Mouse (Mus musculus) heart, adult 2 months (tissue): Measurements from ENCODE around the gene Aste1. TPM values are rescaled to one million over a fixed set of nuclear protein-coding genes. Genes with fewer than 3 reads are reported as not detected.
A peak's percentile ranks its signal among the peaks of the same experiment; 100 is the strongest.

Experiments
- DNase-seq, 2 experiments: peaks; one replicate each; pipeline ENCODE4 v3.0.0; 2021
- H3K27ac ChIP-seq: fragments of 200-600 bp; 2 replicates; pipeline ENCODE4 v1.8.1; 2022
- H3K27me3 ChIP-seq: fragments of 200-500 bp; 2 replicates; pipeline ENCODE4 v1.6.1; 2012; ENCODE audit warnings: mild to moderate bottlenecking, low read length, inconsistent platforms, mixed read lengths; ENCODE audit not compliant: control insufficient read depth, insufficient read depth
- H3K36me3 ChIP-seq: fragments of 200-500 bp; 2 replicates; pipeline ENCODE4 v1.6.1; 2012; ENCODE audit warnings: low read length, inconsistent platforms; ENCODE audit not compliant: control insufficient read depth, insufficient read depth
- H3K4me1 ChIP-seq: fragments of 200-500 bp; 2 replicates; pipeline ENCODE4 v1.6.1; 2011; ENCODE audit warnings: low read length; ENCODE audit not compliant: control insufficient read depth, insufficient read depth
- H3K4me3 ChIP-seq: fragments of 200-600 bp; 2 replicates; pipeline ENCODE4 v1.8.1; 2022
- H3K79me2 ChIP-seq: fragments of 200-500 bp; replicated peaks from 2 replicates; pipeline ENCODE4 v1.6.1; 2012; ENCODE audit warnings: mild to moderate bottlenecking, inconsistent platforms, low read length, moderate library complexity, mixed read lengths; ENCODE audit not compliant: control insufficient read depth, insufficient read depth
- H3K9ac ChIP-seq: fragments of 200-500 bp; 2 replicates; pipeline ENCODE4 v1.6.1; 2012; ENCODE audit warnings: low read depth, mild to moderate bottlenecking, control low read depth, inconsistent platforms, low read length, mixed read lengths
- CTCF ChIP-seq: fragments of 200-600 bp; IDR thresholded peaks from 2 replicates; pipeline ENCODE4 v1.8.1; 2022; ENCODE audit warnings: antibody characterized with exemption, mild to moderate bottlenecking, moderate library complexity
- EP300 ChIP-seq: fragments of 200-500 bp; IDR thresholded peaks from 2 replicates; pipeline ENCODE4 v1.6.1; 2011; ENCODE audit warnings: low read depth, low read length, control low read depth; ENCODE audit not compliant: insufficient read depth
- POLR2A ChIP-seq: fragments of 200-500 bp; IDR thresholded peaks from 2 replicates; pipeline ENCODE4 v1.6.1; 2011; ENCODE audit warnings: mild to moderate bottlenecking, low read depth, low read length, control low read depth; ENCODE audit not compliant: insufficient read depth
- WGBS: fragments of 180-500 bp; shearing (Covaris S2); methylation state at CpG from one replicate; pipeline ENCODE4 v1.1.7; 2018; 5-methylcytosine and 5-hydroxymethylcytosine counted together
- intact Hi-C: fragments of 180-260 bp; cut with DNase I; formaldehyde crosslinking; loops from one replicate; pipeline ENCODE4 v1.15.1; 2025
- polyA plus RNA-seq: library from polyadenylated mRNA; depleted of rRNA; stranded (reverse); fragments of >200 nt; gene quantifications from 2 replicates; pipeline ENCODE4 v1.2.3, GENCODE M21; 2012
- total RNA-seq, 2 experiments: library from RNA; stranded (reverse); gene quantifications; 2 replicates each; pipeline ENCODE4 v1.2.3; 2021

The Aste1 gene
- total and polyA plus RNA-seq, 3 experiments: 3.2 to 7.3 (median 5.3) TPM

DNA sequence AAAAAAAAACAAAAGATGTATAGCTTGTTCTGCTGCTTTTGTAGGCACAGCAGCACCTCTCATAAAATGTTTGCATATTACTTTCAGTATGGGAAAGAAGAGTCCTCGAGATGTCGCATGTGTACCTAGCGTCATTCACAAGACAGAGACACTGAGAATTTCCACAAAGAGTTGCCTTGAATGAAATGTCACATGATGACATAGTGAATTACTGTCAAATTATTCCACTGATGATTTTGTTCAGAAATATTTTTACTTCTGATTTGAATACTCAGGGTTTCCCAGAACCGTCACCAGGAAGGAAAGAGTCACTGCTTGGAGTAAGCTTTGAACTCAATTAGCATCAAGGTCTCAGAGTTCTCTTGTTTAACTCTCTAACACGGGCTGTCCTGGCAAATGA is 7.8 kb upstream of the Aste1 start:
- no peak for TF ChIP-seq EP300
- no peak for TF ChIP-seq CTCF
- no peak for TF ChIP-seq POLR2A

DNA sequence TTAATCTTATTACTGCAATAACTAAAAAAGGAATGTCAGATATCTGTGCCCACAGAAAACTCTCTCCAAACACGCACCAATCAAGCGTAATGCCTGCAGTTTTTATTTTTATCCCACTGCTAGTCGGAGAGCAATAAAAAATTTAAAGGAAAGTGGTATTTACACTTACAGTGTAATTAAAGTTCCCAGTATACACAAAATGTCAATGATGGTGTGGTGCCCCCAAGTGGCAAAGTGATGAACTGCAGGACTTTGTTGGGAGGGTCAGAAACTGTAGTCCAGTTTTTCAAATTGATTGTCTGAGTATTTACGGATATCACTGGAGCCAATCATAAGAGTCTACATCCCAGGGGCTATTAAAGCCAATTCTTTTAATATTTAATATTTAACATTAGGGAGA is 5.9 kb upstream of the Aste1 start:
- Histone ChIP-seq H3K36me3 (no peaks in the 10 kb centered on the region), H3K4me1 (no peaks in the 10 kb centered on the region), H3K79me2 (no peaks in the 10 kb centered on the region), H3K27ac (no peak overlapping the region), H3K27me3 (no peaks in the 10 kb centered on the region), H3K4me3 (no peak overlapping the region), H3K9ac (no peak overlapping the region)
- 12% methylated on average over 4 of the region's 4 CpGs for WGBS
- TF ChIP-seq POLR2A (no peak), EP300 (no peak), CTCF (peak; percentile 96)
- intact Hi-C loops: loop anchor here (2.0 to 10.0 kb wide), 4 partner anchors 817 to 1112 kb away; no protein-coding TSS in a partner anchor
- peak; percentile 49 to 81 for DNase-seq

More for the DNA sequence above, 7.8 kb upstream of the Aste1 start:
- Histone ChIP-seq H3K79me2 (no peaks in the 10 kb centered on the region), H3K27me3 (no peaks in the 10 kb centered on the region), H3K9ac (no peak overlapping the region), H3K36me3 (no peaks in the 10 kb centered on the region), H3K27ac (no peak overlapping the region), H3K4me1 (no peaks in the 10 kb centered on the region), H3K4me3 (no peak overlapping the region)
- 68% methylated on average over 5 of the region's 5 CpGs for WGBS
- no peak for DNase-seq
- intact Hi-C loops: loop anchor here (5.0 to 10.0 kb wide), 2 partner anchors 815 to 933 kb away; no protein-coding TSS in a partner anchor

DNA sequence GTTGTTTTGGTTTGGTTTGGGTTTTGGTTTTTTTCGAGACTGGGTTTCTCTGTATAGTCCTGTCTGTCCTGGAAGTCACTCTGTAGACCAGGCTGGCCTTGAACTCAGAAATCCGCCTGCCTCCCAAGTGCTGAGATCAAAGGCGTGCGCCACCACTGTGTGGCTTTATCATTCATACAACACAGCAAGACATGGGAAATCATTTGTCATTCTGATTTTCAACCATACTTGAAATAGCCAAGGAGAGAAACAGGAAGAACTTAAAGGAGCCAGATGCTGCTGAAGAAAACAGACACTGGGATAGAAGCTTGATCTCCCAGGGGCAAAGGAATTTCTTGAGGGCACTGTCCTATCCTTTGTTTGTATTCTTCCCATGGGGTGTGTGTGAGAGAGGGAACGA is 4.6 kb upstream of the Aste1 start:
- TF ChIP-seq CTCF (no peak), EP300 (no peak), POLR2A (no peak)

DNA sequence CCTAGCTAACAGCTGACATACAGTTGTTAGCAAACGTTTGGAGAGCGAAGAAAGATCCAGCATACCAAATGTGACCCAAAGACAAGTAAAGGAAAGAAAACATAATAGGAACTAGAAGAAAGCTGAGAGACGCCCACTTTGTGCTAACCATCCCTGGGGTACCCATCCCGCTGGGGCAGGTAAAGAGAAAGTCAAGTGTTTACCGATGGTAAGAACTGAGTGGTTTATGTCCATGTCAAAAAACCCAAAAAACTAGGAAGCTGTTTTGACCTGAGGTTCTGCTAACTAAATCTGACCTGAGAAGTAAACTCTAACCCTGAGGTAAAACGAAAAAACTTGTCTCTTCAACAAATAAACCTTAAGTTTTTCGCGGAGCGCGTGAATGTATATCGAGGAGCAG is 472 bp upstream of the Aste1 start:
- Histone ChIP-seq H3K4me1 (peaks cover 3% of the 10 kb centered on the region), H3K27me3 (no peaks in the 10 kb centered on the region), H3K4me3 (peak overlapping the region; percentile 61), H3K79me2 (no peaks in the 10 kb centered on the region), H3K9ac (no peak overlapping the region), H3K27ac (no peak overlapping the region), H3K36me3 (peaks cover 22% of the 10 kb centered on the region)
- 19% methylated on average over 11 of the region's 11 CpGs for WGBS
- TF ChIP-seq EP300: no peak
- no peak for TF ChIP-seq CTCF
- TF ChIP-seq POLR2A: no peak
- DNase-seq: no peak
- intact Hi-C loops: loop anchor here (2.0 to 10.0 kb wide), 4 partner anchors 100 to 1332 kb away; partner anchors contain the start of genes Acad11, Mrpl3, Nudt16 and Uba5

More for the DNA sequence above, 4.6 kb upstream of the Aste1 start:
- Histone ChIP-seq H3K4me1 (no peaks in the 10 kb centered on the region), H3K36me3 (no peaks in the 10 kb centered on the region), H3K4me3 (no peak overlapping the region), H3K9ac (no peak overlapping the region), H3K79me2 (no peaks in the 10 kb centered on the region), H3K27me3 (no peaks in the 10 kb centered on the region), H3K27ac (no peak overlapping the region)
- 53% methylated on average over 5 of the region's 5 CpGs for WGBS
- intact Hi-C loops: loop anchor here (10.0 kb wide), 1 partner anchor 256 kb away; the partner anchor contains the start of gene Nudt16
- no peak for DNase-seq

DNA sequence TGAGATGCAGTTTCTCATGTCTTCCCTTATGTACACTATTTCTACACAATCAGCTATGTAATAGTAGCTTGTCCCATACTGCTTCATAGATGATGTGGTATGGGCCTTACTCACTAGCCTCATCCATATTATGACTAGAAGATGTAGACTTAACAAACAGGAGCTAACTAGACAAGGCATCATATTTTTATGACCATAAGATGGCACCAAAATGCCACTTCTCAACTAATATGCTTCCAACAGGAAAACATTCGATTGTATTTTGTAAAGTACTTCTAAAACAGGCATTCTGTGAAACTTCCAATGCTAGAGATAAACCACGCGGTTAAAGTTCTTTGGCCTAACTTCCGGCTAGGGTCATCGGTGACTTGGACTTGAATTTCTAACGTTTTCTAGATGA is 13.4 kb downstream of the Aste1 start:
- no peak for TF ChIP-seq POLR2A
- peak; percentile 14; the same call in 1 of the 2 replicates for TF ChIP-seq CTCF
- Histone ChIP-seq H3K27ac (no peak overlapping the region), H3K9ac (no peak overlapping the region), H3K4me1 (no peaks in the 10 kb centered on the region), H3K4me3 (no peak overlapping the region), H3K36me3 (peaks cover 3% of the 10 kb centered on the region; the same call in 1 of the 2 replicates), H3K79me2 (no peaks in the 10 kb centered on the region), H3K27me3 (no peaks in the 10 kb centered on the region)
- WGBS: 88% methylated on average over 6 of the region's 6 CpGs
- intact Hi-C loops: no loop called here
- DNase-seq: no peak

DNA sequence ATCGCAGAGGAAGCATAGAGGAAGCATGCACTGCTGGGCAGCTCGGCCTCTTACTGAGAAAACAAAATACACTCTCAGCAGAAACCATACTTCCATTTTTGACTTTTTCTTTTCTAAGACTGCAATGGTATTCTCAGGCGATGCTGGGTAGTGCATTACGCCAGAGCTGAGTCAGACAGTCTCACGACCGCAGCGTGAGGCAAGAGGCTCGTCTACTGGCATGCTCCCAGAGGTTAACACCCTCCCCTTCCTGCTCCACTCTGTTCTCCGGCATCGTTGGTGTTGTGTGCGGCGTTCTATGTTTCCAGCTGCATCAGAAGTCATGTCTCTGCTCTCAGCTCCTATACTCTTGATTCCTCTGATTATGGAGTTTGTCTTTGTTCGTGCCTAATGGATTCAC is 63.8 kb downstream of the Aste1 start:
- Histone ChIP-seq H3K4me1 (no peaks in the 10 kb centered on the region), H3K4me3 (no peak overlapping the region), H3K36me3 (no peaks in the 10 kb centered on the region; the same call in 1 of the 2 replicates), H3K79me2 (no peaks in the 10 kb centered on the region), H3K27ac (no peak overlapping the region), H3K9ac (no peak overlapping the region), H3K27me3 (no peaks in the 10 kb centered on the region)
- TF ChIP-seq EP300 (no peak), CTCF (no peak), POLR2A (no peak)
- 61% methylated on average over 13 of the region's 13 CpGs for WGBS
- peak; percentile 25 to 35 for DNase-seq
- intact Hi-C loops: no loop called here
